Mouse (Mus musculus) bone marrow macrophage, adult 2 months (primary cell): ENCODE results near the gene Zfp354c.

Experiments
- CTCF ChIP-seq: IDR thresholded peaks from 2 replicates; pipeline ENCODE4 v1.5.1; 2012; ENCODE audit warnings: low read depth, mild to moderate bottlenecking, low read length, moderate library complexity
- POLR2A ChIP-seq: IDR thresholded peaks from 2 replicates; pipeline ENCODE4 v1.6.1; 2012; ENCODE audit warnings: mild to moderate bottlenecking, low read depth, low read length, borderline replicate concordance

DNA sequence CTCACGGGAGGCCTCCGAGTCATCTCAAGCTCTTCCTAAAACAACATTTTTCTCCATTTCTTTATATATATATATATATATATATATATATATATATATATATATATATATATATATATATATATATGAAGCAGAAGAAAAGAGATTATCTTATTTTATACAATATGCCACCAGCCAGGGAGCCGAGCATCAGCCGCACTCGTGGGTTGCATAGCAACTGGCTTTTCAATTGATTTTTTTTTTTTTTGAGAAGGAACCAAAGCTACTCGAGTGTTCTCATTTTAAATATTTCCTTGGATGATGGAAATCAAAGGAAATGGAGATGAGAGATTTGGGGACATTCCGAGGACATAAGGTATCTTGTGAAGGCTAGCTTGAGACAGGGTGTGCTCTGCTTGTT, 61.1 kb downstream of the Zfp354c start:
- TF ChIP-seq CTCF (no peak), POLR2A (no peak)
